Mouse (Mus musculus) Patski (cell line): ENCODE measurements around the gene Zcchc14. TPM values are rescaled to one million over a fixed set of nuclear protein-coding genes. Genes with fewer than 3 reads are reported as not detected.

Experiments used
- ATAC-seq: fragments of 100-300 bp; one replicate; pipeline ENCODE4 v1.8.0; 2021
- CTCF ChIA-PET: fragments of 350-600 bp; sonication (Branson Sonifier 250); formaldehyde crosslinking; loops from one replicate; lab custom pipeline; 2022; ENCODE audit warnings: inconsistent platforms; lab: Charles Lee
- POLR2A ChIA-PET: fragments of 350-600 bp; sonication (Branson Sonifier 250); formaldehyde crosslinking; loops from one replicate; lab custom pipeline; 2022; ENCODE audit warnings: antibody characterized with exemption, inconsistent platforms; lab: Charles Lee
- DNase-seq: peaks from one replicate; pipeline ENCODE4 v3.0.0-alpha.2; 2011; ENCODE audit warnings: low read depth, low spot score
- H3K27me3 ChIP-seq: fragments of 371-371 bp; one replicate; pipeline ENCODE4 v1.5.1; 2021
- CTCF ChIP-seq: fragments of 100-300 bp; IDR thresholded peaks from one replicate; pipeline ENCODE4 v1.5.1; 2021
- in situ Hi-C: fragments of 300-500 bp; cut with MboI; formaldehyde crosslinking; loops from 3 replicates; pipeline ENCODE4 v1.11.1; 2018; ENCODE audit warnings: low pct_unique_long_range_greater_than_20kb, mixed read lengths
- polyA plus RNA-seq: library from polyadenylated mRNA; unstranded; gene quantifications from one replicate; pipeline ENCODE4 v1.2.3, GENCODE M21; 2021

The Zcchc14 gene
- 36.4 TPM for polyA plus RNA-seq

DNA sequence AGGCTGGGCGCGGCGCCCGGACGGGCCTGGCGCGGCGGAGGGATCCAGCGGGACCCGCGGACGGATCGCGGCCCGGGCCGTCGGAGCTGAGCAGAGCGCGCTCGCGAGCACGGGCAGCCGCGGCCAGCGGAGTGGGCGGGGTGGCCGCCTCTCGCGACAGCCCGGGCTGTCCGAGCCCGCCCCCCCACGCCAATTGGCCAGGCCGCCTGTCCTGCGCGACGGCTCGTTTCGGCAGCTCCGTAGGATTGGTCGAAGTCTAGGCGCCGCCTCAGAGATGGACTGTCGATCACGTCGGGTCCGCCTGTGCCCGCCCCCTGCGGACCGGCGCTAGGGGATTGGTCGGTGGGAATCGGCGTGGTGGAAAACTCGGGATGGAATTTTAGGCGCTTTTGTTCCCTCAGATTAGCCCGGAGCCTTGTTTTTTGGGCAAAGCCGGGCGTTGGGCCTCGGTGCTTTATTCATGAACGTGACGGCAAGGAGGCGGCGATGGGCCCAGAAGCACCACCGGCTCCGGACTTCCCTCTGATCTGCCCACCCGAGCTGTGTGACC, at the start of gene Zcchc14:
Zcchc14 (minus strand) TSS at position 128 of the 550 bp plus-strand sequence.
- DNase-seq: peak; percentile 84
- POLR2A ChIA-PET: interaction anchor here (2.5 kb wide), 1 partner anchor 16 kb away, joined by 10 read pairs; no protein-coding TSS in a partner anchor
- H3K27me3 ChIP-seq: no peaks in the 10 kb centered on the region
- ATAC-seq: peak; percentile 94
- no peak for TF ChIP-seq CTCF
- in situ Hi-C loops: no loop called here
- CTCF ChIA-PET: interaction anchor here (1.3 kb wide), 1 partner anchor 21 kb away, joined by 4 read pairs; no protein-coding TSS in a partner anchor

DNA sequence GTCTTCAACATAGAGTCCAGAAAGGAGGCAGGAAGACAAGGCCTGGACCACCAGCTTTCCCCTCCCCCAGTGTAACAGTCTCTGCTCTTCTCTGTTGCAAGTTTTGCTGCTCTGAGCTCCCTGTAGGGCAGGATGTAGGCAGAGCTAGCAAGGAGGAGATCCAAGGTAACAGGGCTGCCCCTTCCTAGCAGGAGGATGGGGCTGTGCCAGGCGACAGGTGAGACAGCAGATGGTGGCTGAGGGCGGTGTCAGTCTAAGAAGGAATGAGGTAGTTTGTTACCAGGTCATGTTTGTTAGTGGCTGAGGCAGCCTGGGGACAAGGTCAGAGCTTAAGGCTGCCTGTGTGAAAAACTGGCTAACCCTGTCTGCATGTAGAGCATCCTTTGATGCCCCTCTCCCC, 47.2 kb upstream of the Zcchc14 start:
- POLR2A ChIA-PET: no interaction called here
- DNase-seq (no peak), ATAC-seq (no peak)
- H3K27me3 ChIP-seq: peaks cover 4% of the 10 kb centered on the region
- CTCF ChIA-PET: no interaction called here
- in situ Hi-C loops: loop anchor here (25.0 kb wide), 1 partner anchor 237 kb away; the partner anchor contains the start of genes Banp and Car5a
- no peak for TF ChIP-seq CTCF

DNA sequence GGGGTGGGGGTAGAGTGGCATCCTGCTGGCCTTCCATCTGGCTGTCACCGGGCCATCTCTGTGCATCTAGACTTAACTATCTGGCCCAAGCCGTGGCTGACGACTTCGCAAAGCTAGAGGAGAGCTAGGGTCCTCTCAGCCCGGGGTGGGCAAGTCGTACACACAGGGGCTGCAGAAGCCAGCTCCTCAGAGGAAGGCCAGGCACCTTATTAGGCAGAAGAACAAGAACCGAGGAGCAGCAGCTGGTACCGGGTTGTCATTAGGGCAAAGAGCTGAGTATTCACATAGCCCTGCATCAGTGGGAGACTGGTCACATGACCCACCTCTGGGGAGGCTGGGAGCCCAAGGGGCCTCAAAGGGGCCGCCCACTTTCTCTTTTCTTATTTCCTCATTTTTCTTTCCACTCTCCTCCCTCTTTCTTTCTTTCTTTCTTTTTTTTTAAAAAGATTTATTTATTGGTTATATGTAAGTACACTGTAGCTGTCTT, 46.0 kb upstream of the Zcchc14 start:
- no peaks in the 10 kb centered on the region for H3K27me3 ChIP-seq
- in situ Hi-C loops: no loop called here
- no peak for TF ChIP-seq CTCF
- no peak for ATAC-seq
- ChIA-PET POLR2A (no interaction called here), CTCF (no interaction called here)
- no peak for DNase-seq

DNA sequence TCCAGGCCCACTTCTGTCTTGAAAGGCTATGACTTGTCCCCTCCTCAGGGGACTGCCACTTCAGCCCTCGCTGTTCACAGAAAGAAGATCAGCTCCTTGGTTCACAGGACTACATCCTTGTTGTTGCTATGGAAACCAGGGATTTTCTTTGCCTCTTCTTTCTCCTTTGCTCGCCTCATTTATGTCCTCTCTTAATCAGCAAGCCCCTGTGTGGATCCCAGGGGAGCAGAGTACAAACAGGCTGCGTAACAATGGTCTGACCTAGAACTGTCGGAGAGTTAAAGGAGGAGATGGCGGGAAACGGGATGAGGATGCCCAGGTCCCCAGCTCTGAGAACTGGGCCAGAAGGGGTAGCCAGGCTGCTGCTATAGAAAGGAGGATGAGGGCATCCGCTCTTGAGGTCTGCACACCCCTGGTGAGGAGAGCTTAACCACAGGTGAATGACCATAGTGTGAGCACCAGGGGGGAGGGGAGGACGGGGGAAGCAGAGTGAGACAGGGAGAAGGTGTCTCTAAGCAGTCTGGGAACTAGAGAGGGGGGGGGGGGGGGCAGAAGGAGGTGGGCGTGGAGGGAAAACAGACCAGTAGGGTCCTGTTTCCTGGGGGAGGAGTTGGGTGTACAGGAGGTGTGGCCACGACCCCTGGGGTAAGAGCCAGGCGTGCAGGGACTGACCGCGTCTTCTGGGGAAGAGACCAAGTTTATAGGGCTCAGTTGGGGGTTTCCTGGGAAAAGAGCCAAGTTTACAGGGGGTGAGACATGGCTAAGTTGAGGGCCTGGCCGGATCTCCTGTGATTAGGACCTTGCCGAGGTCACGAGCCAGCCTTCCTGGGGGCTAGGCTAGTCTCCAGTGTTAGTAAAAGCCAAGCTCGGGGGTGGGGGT, 45.3 kb upstream of the Zcchc14 start:
- in situ Hi-C loops: no loop called here
- ChIA-PET POLR2A (no interaction called here), CTCF (no interaction called here)
- TF ChIP-seq CTCF: no peak
- no peak for DNase-seq
- H3K27me3 ChIP-seq: no peaks in the 10 kb centered on the region
- ATAC-seq: no peak

DNA sequence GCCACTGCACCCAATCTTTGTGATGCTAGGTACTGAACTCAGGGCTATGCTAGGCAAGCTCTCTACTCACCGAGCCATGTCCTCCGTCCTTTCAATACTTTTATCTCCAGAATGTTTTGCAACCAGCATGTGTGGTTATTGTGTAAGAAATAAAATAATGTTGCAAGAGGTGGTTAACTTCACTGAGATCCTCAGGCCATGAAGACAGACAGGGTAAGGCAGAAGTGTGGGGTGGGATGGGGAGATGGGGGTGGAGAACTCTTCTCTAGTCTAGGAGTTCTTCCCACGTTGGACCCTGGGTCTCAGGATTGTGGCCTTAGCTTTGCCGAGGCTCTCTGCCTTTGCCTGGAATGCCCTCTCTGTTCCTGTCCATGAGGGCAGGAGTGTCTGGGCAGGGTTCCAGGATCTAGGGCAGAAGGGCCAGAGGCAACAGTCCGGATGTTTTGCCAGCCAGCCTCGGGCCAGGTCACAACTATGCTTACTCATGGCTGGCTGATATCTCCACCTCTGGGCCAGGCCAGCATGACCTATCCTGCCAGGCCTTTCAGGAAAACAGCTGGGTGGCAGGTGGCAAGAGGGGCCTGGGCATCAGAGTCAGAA, 43.0 kb upstream of the Zcchc14 start:
- ChIA-PET CTCF (interaction anchor here (1.0 to 1.9 kb wide), 2 partner anchors 11 to 135 kb away, joined by 3 to 6 read pairs; no protein-coding TSS in a partner anchor), POLR2A (no interaction called here)
- H3K27me3 ChIP-seq: no peaks in the 10 kb centered on the region
- in situ Hi-C loops: no loop called here
- no peak for TF ChIP-seq CTCF
- DNase-seq (peak; percentile 53), ATAC-seq (peak; percentile 70)

DNA sequence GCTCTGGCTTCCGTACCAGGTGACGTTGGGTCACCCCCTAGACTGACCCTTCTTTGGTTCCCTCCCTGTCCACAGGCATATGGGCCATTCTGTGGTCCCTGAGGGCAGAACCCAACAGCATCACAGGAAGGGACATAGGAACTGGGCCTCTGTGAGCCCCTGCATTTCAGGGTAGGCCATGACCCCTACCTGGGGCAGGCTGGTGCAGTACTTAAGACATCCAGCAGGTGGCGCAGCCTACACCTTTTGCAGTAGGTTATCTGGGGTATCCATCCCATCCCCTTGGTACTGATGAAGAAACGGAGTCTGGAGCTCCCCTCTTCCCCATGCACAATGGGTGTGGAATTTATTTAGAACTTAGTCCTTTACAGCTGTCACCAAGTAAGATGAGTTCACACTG, 41.8 kb upstream of the Zcchc14 start:
- POLR2A ChIA-PET: no interaction called here
- CTCF ChIA-PET: interaction anchor here (1.0 to 1.9 kb wide), 2 partner anchors 9 to 136 kb away, joined by 3 to 6 read pairs; no protein-coding TSS in a partner anchor
- no peak for DNase-seq
- ATAC-seq: no peak
- in situ Hi-C loops: no loop called here
- no peaks in the 10 kb centered on the region for H3K27me3 ChIP-seq
- no peak for TF ChIP-seq CTCF

DNA sequence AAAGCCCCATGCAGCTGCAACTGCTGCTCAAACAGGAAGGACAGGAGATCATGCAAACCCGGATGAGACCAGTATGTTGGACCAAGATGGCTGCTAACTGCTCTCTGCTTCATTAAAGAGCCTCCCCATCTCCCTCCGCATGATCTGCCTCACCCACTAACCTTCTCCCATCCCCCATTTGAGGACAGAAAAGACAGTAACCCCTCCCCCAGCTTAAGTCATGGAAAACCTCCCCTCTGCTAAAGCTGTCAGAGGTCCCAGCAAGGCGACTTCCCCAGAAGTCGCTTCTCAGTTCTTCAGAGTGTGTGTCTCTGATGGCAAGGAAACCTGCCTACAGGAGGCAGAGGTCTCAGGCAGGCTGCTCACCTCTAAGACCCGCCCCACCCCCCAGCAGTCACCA, 35.8 kb upstream of the Zcchc14 start:
- CTCF ChIA-PET: no interaction called here
- POLR2A ChIA-PET: no interaction called here
- DNase-seq (no peak), ATAC-seq (no peak)
- in situ Hi-C loops: no loop called here
- H3K27me3 ChIP-seq: no peaks in the 10 kb centered on the region
- TF ChIP-seq CTCF: no peak

DNA sequence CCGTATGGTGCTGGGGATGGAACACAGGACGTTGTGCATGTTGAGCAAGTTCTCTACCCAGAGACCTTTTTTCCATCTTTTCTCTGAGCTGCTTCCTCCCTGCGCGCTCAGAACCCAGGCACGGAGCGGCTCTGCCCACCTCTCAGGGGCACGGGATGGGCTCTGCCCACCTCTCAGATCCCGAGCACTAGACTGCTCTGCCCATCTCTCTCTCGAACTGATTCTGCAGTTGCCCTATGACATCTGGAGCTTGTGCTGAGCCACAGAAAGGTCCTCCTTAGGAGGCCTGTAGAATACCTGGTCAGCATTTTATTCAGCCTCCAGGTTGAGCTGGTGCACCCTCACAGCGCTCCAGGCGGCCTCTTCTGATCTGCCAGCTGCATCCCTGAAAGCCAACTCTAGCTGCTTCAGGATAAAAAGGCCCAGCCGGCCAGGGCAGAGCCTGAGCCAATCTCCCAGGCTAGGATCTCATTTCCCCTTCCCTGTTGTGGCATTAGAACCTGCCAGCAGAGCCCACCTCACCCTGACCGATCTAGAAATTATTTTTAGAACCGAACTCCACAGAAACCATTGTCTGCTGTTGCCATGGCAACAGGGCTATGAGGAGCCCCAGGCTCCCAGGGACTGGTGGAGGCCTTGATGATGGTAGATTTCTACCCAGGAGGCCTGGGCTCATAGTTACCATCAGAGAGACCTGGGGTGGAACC, 34.9 kb upstream of the Zcchc14 start:
- no peak for TF ChIP-seq CTCF
- H3K27me3 ChIP-seq: no peaks in the 10 kb centered on the region
- in situ Hi-C loops: no loop called here
- POLR2A ChIA-PET: interaction anchor here (0.8 kb wide), 1 partner anchor 9 kb away, joined by 4 read pairs; no protein-coding TSS in a partner anchor
- CTCF ChIA-PET: no interaction called here
- ATAC-seq: no peak
- DNase-seq: no peak

DNA sequence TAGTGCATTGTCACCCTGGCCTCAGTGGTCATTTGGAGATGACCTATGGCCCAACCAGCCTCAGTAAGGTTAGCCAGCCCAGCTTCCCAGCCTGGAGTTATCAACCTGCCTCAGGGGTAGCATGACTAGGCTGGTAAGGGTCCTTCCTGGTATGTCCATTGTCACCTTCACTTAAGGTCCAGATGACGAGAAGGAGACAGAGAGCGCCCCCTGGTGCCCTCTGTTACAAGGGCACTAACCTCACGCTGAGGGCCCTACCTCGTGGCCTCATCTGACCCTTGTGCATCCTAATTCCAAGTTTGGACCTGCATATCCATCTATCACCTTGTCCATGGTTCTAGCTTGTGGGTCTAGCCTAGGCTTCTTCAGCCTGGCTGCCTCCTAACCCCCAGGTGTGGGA, 32.7 kb upstream of the Zcchc14 start:
- POLR2A ChIA-PET: no interaction called here
- in situ Hi-C loops: no loop called here

More for the DNA sequence above, 32.7 kb upstream of the Zcchc14 start:
- peaks cover 12% of the 10 kb centered on the region for H3K27me3 ChIP-seq
- peak; percentile 82 for TF ChIP-seq CTCF
- no peak for DNase-seq
- CTCF ChIA-PET: interaction anchor here (0.7 to 2.3 kb wide), 9 partner anchors 9 to 138 kb away, joined by 3 to 7 read pairs (median 4); no protein-coding TSS in a partner anchor
- ATAC-seq: peak; percentile 31
